Mouse (Mus musculus): Measurements from ENCODE around the gene Stxbp6. TPM values are rescaled to one million over a fixed set of nuclear protein-coding genes. Genes with fewer than 3 reads are reported as not detected.

The Stxbp6 gene
- polyA plus RNA-seq, 1 experiment: 8.4 TPM

GRCm38 (mm10) chr12:45037496-45037895, 37.0 kb downstream of the Stxbp6 start:
- Histone ChIP-seq H3K27me3 (ENCODE audit: control insufficient read depth, insufficient read depth, low read length, poor library complexity, severe bottlenecking) (no peaks in the 10 kb centered on the region), H3K4me1 (ENCODE audit: control insufficient read depth, insufficient read depth, low read length) (no peaks in the 10 kb centered on the region)
- no peak for TF ChIP-seq POLR2A (IDR thresholded peaks at IDR 0.05; ENCODE audit: insufficient read depth, low read length)
- TF ChIP-seq EP300 (IDR thresholded peaks at IDR 0.05; ENCODE audit: insufficient read depth, low read depth, low read length): no peak
- no peak for TF ChIP-seq CTCF (IDR thresholded peaks at IDR 0.05; ENCODE audit: low read depth, low read length)

DNA sequence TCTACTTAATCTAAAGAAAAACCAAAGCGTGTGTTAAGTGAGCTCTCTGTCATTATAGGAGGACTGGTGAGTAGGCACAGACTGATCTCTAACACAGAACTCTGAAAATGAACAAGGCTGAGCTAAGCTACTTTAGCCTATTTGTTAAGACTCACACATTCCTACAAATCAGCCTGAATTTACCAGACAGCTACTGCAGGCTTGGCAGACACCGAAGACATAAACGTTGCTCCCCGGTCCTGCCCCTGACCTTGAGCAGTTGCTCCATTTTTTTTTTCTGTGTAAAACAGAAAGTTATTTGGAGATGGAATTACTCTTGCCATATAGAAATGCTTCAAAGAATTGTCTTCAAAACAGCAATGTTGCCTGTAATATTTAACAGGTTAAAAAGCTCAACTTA, 37.4 kb downstream of the Stxbp6 start:
- Histone ChIP-seq H3K36me3 (ENCODE audit: control insufficient read depth, insufficient read depth, low read length, poor library complexity, severe bottlenecking) (no peaks in the 10 kb centered on the region), H3K9ac (ENCODE audit: low read depth, poor library complexity, severe bottlenecking) (no peak overlapping the region), H3K27me3 (ENCODE audit: control insufficient read depth, insufficient read depth, low read length, poor library complexity, severe bottlenecking) (no peaks in the 10 kb centered on the region), H3K4me1 (ENCODE audit: control insufficient read depth, insufficient read depth, low read length) (no peaks in the 10 kb centered on the region), H3K4me3 (ENCODE audit: low read depth, low read length) (no peak overlapping the region), H3K9me3 (replicated peaks; ENCODE audit: control insufficient read depth, insufficient read depth, low read length, poor library complexity, severe bottlenecking) (no peaks in the 10 kb centered on the region), H3K27ac (ENCODE audit: insufficient read depth, low read length) (no peak overlapping the region)
- TF ChIP-seq CTCF (IDR thresholded peaks at IDR 0.05; ENCODE audit: low read depth, low read length) (no peak), POLR2A (IDR thresholded peaks at IDR 0.05; ENCODE audit: insufficient read depth, low read length) (no peak), EP300 (IDR thresholded peaks at IDR 0.05; ENCODE audit: insufficient read depth, low read depth, low read length) (no peak)

More at GRCm38 (mm10) chr12:45037496-45037895, 37.0 kb downstream of the Stxbp6 start:
- no peak overlapping the region for H3K27ac ChIP-seq (ENCODE audit: insufficient read depth, low read length)
- no peaks in the 10 kb centered on the region for H3K36me3 ChIP-seq (ENCODE audit: control insufficient read depth, insufficient read depth, low read length, poor library complexity, severe bottlenecking)
- no peaks in the 10 kb centered on the region for H3K9me3 ChIP-seq (replicated peaks; ENCODE audit: control insufficient read depth, insufficient read depth, low read length, poor library complexity, severe bottlenecking)
- no peak overlapping the region for H3K4me3 ChIP-seq (ENCODE audit: low read depth, low read length)
- H3K9ac ChIP-seq (ENCODE audit: low read depth, poor library complexity, severe bottlenecking): no peak overlapping the region

DNA sequence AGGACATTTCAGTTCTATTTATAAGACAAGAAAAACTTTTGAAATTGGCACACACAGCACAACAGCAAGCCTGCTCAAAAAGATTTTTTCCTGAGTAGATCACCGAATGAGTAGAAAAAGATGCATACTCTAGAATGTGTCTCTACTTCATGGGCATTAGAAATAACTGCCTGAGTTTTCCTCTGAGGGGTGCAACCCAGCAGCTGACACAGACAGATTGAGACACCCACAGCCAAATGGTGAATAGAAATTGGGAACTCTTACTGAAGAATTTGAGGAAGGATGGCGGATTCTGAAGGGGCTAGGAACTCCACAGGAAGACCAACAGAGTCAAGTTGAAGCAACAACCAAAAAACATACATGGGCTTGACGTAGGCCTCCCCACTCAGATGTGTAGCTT, 43.8 kb downstream of the Stxbp6 start:
- H3K9ac ChIP-seq (ENCODE audit: low read depth, poor library complexity, severe bottlenecking): no peak overlapping the region
- H3K27ac ChIP-seq (ENCODE audit: insufficient read depth, low read length): no peak overlapping the region
- no peaks in the 10 kb centered on the region for H3K4me1 ChIP-seq (ENCODE audit: control insufficient read depth, insufficient read depth, low read length)
- H3K9me3 ChIP-seq (replicated peaks; ENCODE audit: control insufficient read depth, insufficient read depth, low read length, poor library complexity, severe bottlenecking): no peaks in the 10 kb centered on the region
- H3K36me3 ChIP-seq (ENCODE audit: control insufficient read depth, insufficient read depth, low read length, poor library complexity, severe bottlenecking): no peaks in the 10 kb centered on the region
- no peaks in the 10 kb centered on the region for H3K27me3 ChIP-seq (ENCODE audit: control insufficient read depth, insufficient read depth, low read length, poor library complexity, severe bottlenecking)
- TF ChIP-seq EP300 (IDR thresholded peaks at IDR 0.05; ENCODE audit: insufficient read depth, low read depth, low read length) (no peak), POLR2A (IDR thresholded peaks at IDR 0.05; ENCODE audit: insufficient read depth, low read length) (no peak), CTCF (IDR thresholded peaks at IDR 0.05; ENCODE audit: low read depth, low read length) (no peak)
- no peak overlapping the region for H3K4me3 ChIP-seq (ENCODE audit: low read depth, low read length)

GRCm38 (mm10) chr12:45026347-45026746, 48.2 kb downstream of the Stxbp6 start:
- no peak overlapping the region for H3K4me3 ChIP-seq (ENCODE audit: low read depth, low read length)
- H3K36me3 ChIP-seq (ENCODE audit: control insufficient read depth, insufficient read depth, low read length, poor library complexity, severe bottlenecking): no peaks in the 10 kb centered on the region
- no peaks in the 10 kb centered on the region for H3K27me3 ChIP-seq (ENCODE audit: control insufficient read depth, insufficient read depth, low read length, poor library complexity, severe bottlenecking)
- no peak overlapping the region for H3K9ac ChIP-seq (ENCODE audit: low read depth, poor library complexity, severe bottlenecking)
- no peak overlapping the region for H3K27ac ChIP-seq (ENCODE audit: insufficient read depth, low read length)
- no peaks in the 10 kb centered on the region for H3K9me3 ChIP-seq (replicated peaks; ENCODE audit: control insufficient read depth, insufficient read depth, low read length, poor library complexity, severe bottlenecking)
- TF ChIP-seq EP300 (IDR thresholded peaks at IDR 0.05; ENCODE audit: insufficient read depth, low read depth, low read length): no peak
- no peaks in the 10 kb centered on the region for H3K4me1 ChIP-seq (ENCODE audit: control insufficient read depth, insufficient read depth, low read length)

DNA sequence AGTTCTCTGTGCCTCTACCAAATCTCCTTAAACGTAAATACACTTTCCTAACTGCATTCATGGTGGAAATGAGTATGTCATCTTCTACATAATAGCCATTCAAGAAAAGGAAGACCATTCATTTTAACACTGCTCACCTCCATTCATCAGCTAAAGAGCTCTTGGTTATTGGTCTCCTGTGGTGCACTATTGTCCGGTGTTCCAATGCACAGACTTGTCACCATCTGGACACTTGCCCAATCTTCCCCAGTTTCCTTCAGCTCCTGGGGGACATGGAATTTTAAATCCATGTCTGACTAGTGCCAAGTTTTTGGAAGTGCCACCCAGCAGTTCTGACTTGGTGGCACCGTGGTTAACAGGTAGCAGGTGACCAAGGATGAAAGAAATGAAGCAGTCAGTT, 54.5 kb downstream of the Stxbp6 start:
- H3K9ac ChIP-seq (ENCODE audit: low read depth, poor library complexity, severe bottlenecking): no peak overlapping the region
- TF ChIP-seq EP300 (IDR thresholded peaks at IDR 0.05; ENCODE audit: insufficient read depth, low read depth, low read length) (no peak), CTCF (IDR thresholded peaks at IDR 0.05; ENCODE audit: low read depth, low read length) (no peak), POLR2A (IDR thresholded peaks at IDR 0.05; ENCODE audit: insufficient read depth, low read length) (no peak)
- no peaks in the 10 kb centered on the region for H3K4me1 ChIP-seq (ENCODE audit: control insufficient read depth, insufficient read depth, low read length)
- no peak overlapping the region for H3K27ac ChIP-seq (ENCODE audit: insufficient read depth, low read length)
- no peaks in the 10 kb centered on the region for H3K9me3 ChIP-seq (replicated peaks; ENCODE audit: control insufficient read depth, insufficient read depth, low read length, poor library complexity, severe bottlenecking)
- H3K4me3 ChIP-seq (ENCODE audit: low read depth, low read length): no peak overlapping the region
- H3K36me3 ChIP-seq (ENCODE audit: control insufficient read depth, insufficient read depth, low read length, poor library complexity, severe bottlenecking): no peaks in the 10 kb centered on the region
- no peaks in the 10 kb centered on the region for H3K27me3 ChIP-seq (ENCODE audit: control insufficient read depth, insufficient read depth, low read length, poor library complexity, severe bottlenecking)

GRCm38 (mm10) chr12:45019059-45019822, 55.3 kb downstream of the Stxbp6 start:
- TF ChIP-seq POLR2A (IDR thresholded peaks at IDR 0.05; ENCODE audit: insufficient read depth, low read length) (no peak), EP300 (IDR thresholded peaks at IDR 0.05; ENCODE audit: insufficient read depth, low read depth, low read length) (no peak), CTCF (IDR thresholded peaks at IDR 0.05; ENCODE audit: low read depth, low read length) (no peak)
- H3K9me3 ChIP-seq (replicated peaks; ENCODE audit: control insufficient read depth, insufficient read depth, low read length, poor library complexity, severe bottlenecking): no peaks in the 10 kb centered on the region
- H3K36me3 ChIP-seq (ENCODE audit: control insufficient read depth, insufficient read depth, low read length, poor library complexity, severe bottlenecking): no peaks in the 10 kb centered on the region
- H3K4me1 ChIP-seq (ENCODE audit: control insufficient read depth, insufficient read depth, low read length): no peaks in the 10 kb centered on the region
- H3K27me3 ChIP-seq (ENCODE audit: control insufficient read depth, insufficient read depth, low read length, poor library complexity, severe bottlenecking): no peaks in the 10 kb centered on the region
- no peak overlapping the region for H3K9ac ChIP-seq (ENCODE audit: low read depth, poor library complexity, severe bottlenecking)
- H3K27ac ChIP-seq (ENCODE audit: insufficient read depth, low read length): no peak overlapping the region
- no peak overlapping the region for H3K4me3 ChIP-seq (ENCODE audit: low read depth, low read length)
